In the genomic region with DNA sequence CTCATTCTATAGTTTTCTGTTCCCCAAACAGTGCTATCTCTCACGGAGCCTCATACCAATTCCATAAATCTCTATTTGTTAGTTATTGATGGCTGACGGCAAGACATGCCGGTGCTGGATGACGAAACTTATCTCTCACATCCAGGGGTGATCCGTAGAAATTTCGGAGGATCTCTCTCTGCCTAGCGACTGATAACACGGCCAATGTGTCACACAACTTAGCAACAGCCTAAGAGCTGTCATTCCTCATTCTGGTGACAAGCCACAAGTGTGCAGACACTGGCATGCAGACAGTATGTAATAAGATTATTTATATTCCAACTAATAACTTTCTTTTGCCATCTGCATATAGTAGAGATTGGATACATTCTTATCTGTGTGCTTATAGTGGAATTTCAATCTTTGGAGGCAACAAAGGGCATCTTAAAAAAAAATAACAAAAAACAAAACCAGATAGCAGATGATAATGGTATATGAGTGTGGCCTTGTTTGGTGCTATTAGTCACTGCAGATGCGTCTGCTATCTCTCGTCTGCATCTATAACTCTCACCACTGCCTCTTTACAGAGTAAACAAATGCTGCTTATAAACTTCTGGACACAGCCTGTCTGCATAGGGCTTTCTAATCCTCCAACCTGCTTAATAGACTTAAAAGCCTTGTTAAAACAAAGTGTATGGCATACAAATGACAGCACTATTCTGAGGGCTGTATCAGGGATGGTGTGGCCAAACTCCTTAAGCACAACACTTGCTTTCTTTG, we compare ENCODE assay signal across 16 mouse cellular contexts.
"Had no signal": no experiment of that assay in that cellular context is flagged by ENCODE, and none has a peak within 500 bp of the region (broad histone marks: within the 10 kb centered on the region; RNA-seq: fewer than 3 reads in every experiment).

No protein-coding gene starts in this region.

- H3K27ac ChIP-seq: limb, embryonic 10.5 days; midbrain, embryonic 10.5 days; neural tube, embryonic 15.5 days had no signal

- H3K9me3 ChIP-seq: limb, embryonic 10.5 days; midbrain, embryonic 10.5 days; neural tube, embryonic 15.5 days had no signal

- H3K4me2 ChIP-seq: neural tube, embryonic 15.5 days had no signal

- H3K36me3 ChIP-seq: limb, embryonic 10.5 days; midbrain, embryonic 10.5 days; neural tube, embryonic 15.5 days had no signal

- DNase-seq: kidney, adult 11 months; kidney, adult 9 months; kidney, postnatal 10 days; kidney, postnatal 4 days; lung, adult 2 months; lung, postnatal 4 days; midbrain, embryonic 14.5 days; right cerebral cortex, postnatal 4 days; spleen, adult 18-20 months; thymus, adult 18-20 months; thymus, postnatal 14 days had no signal

- ATAC-seq: lung, postnatal 0 days had no signal

- H3K4me3 ChIP-seq: limb, embryonic 10.5 days; midbrain, embryonic 10.5 days; myocyte; neural tube, embryonic 15.5 days had no signal

- H3K27me3 ChIP-seq: neural tube, embryonic 15.5 days had no signal

- H3K9ac ChIP-seq: neural tube, embryonic 15.5 days had no signal
